Mouse (Mus musculus): ENCODE data around the gene Vmn1r104. TPM values are rescaled to one million over a fixed set of nuclear protein-coding genes. Genes with fewer than 3 reads are reported as not detected.
"Not testable (repeated sequence)": the region's sequence is repeated elsewhere in the genome, so short reads cannot be mapped to it uniquely, and the experiment has no call there.

Vmn1r104 gene
- not detected in 2 replicates for polyA plus RNA-seq (2012; rRNA removed)

DNA sequence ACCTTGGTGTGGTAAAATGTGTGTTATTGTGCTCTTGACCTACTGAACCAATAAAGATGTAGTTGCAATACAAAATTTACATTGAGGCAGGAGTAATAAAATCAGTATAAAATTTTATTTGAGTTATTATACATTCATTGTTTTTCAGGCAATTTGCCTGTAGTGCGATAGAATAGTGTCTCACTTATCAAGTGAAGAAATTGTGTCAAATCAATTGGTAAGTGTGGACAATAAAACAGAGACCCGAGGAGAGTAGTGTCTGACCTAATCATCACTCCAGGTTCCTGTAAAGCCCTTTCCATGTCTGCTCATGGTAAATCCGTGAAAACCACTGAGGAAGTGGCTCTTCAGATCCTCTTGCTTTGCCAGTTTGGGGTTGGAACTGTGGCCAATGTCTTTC, at the start of gene Vmn1r104:
Gene Vmn1r104 (plus strand): TSS at position 301 of the 400 bp plus-strand sequence.
- DNase-seq (ENCODE audit: extremely low spot score in 1 of 2, low spot score in 1 of 2) = not testable (repeated sequence)

GRCm38 (mm10) chr7:20510434-20510833, 23.2 kb upstream of the Vmn1r104 start, which contains the start of gene Vmn1r103:
Gene Vmn1r103 (minus strand): TSS chr7:20510534.
- not testable (repeated sequence) for DNase-seq (ENCODE audit: extremely low spot score in 1 of 2, low spot score in 1 of 2)

DNA sequence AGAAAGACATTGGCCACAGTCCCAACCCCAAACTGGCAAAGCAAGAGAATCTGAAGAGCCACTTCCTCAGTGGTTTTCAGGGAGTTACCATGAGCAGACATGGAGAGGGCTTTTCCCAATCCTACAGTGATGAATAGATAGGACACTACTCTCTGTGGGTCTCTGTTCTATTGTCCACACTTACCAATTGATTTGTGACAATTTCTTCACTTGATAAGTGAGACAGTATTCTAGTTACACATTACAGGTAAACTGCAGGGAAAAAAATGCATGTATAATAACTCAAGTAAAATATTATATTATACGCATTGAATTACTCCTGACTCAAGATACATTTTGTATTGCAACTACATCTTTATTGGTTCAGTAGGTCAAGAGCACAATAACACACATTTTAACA, 12.0 kb downstream of the Vmn1r104 start, which contains the start of gene Gm5726:
Gene Gm5726 (minus strand): TSS at position 101 of the 400 bp plus-strand sequence.
- not testable (repeated sequence) for DNase-seq (ENCODE audit: extremely low spot score in 1 of 2, low spot score in 1 of 2)

GRCm38 (mm10) chr7:20576141-20576540, 42.5 kb downstream of the Vmn1r104 start, which contains the start of gene Gm4141:
Gene Gm4141 (minus strand): TSS chr7:20576241.
- not testable (repeated sequence) for DNase-seq (ENCODE audit: extremely low spot score in 1 of 2, low spot score in 1 of 2)

Other genes with a start within 250 kb of the Vmn1r104 start
- gene Gm4133, start 199.8 kb upstream of the Vmn1r104 start, polyA plus RNA-seq (2012; rRNA removed) = not detected in 2 replicates
- gene Gm5728, start 158.4 kb upstream of the Vmn1r104 start, polyA plus RNA-seq (2012; rRNA removed) = not detected in 2 replicates
- gene Vmn1r100, start 115.9 kb upstream of the Vmn1r104 start, polyA plus RNA-seq (2012; rRNA removed) = not detected in 2 replicates
- gene Vmn1r101, start 91.2 kb upstream of the Vmn1r104 start, polyA plus RNA-seq (2012; rRNA removed) = not detected in 2 replicates
- not detected in 2 replicates for gene Gm10670, start 58.9 kb upstream of the Vmn1r104 start, polyA plus RNA-seq (2012; rRNA removed)
- not detected in 2 replicates for gene Vmn1r103, start 23.3 kb upstream of the Vmn1r104 start, polyA plus RNA-seq (2012; rRNA removed)
- not detected in 2 replicates for gene Gm5726, start 11.9 kb downstream of the Vmn1r104 start, polyA plus RNA-seq (2012; rRNA removed)
- not detected in 2 replicates for gene Gm4141, start 42.4 kb downstream of the Vmn1r104 start, polyA plus RNA-seq (2012; rRNA removed)
- not detected in 2 replicates for gene Gm4513, start 65.2 kb downstream of the Vmn1r104 start, polyA plus RNA-seq (2012; rRNA removed)
- not detected in 2 replicates for gene Vmn1r107, start 135.1 kb downstream of the Vmn1r104 start, polyA plus RNA-seq (2012; rRNA removed)
- not detected in 2 replicates for gene Vmn1r111, start 169.4 kb downstream of the Vmn1r104 start, polyA plus RNA-seq (2012; rRNA removed)
- not detected in 2 replicates for gene Gm10668, start 196.8 kb downstream of the Vmn1r104 start, polyA plus RNA-seq (2012; rRNA removed)
- not detected in 2 replicates for gene Vmn1r112, start 237.3 kb downstream of the Vmn1r104 start, polyA plus RNA-seq (2012; rRNA removed)